Mouse (Mus musculus) forebrain, embryonic 16.5 days (tissue): Measurements from ENCODE around the gene Plxnb1. TPM values are rescaled to one million over a fixed set of nuclear protein-coding genes. Genes with fewer than 3 reads are reported as not detected.
"Not testable (repeated sequence)": the region's sequence is repeated elsewhere in the genome, so short reads cannot be mapped to it uniquely, and the experiment has no call there.

Experiments used
- ATAC-seq: fragments of 200-750 bp; cut with Nextera tagmentation; 2 replicates; pipeline ENCODE4 v1.8.0; 2017; ENCODE audit warnings: mild to moderate bottlenecking, moderate library complexity
- H3K27ac ChIP-seq: fragments of 300-500 bp; sonication (generic); 2 replicates; pipeline ENCODE4 v1.5.1; 2014; ENCODE audit warnings: low read length, control low read depth
- H3K27me3 ChIP-seq: fragments of 300-500 bp; sonication (generic); replicated peaks from 2 replicates; pipeline ENCODE4 v1.6.1; 2014; ENCODE audit warnings: low read length; ENCODE audit not compliant: control insufficient read depth, insufficient read depth
- H3K36me3 ChIP-seq: fragments of 300-500 bp; sonication (generic); 2 replicates; pipeline ENCODE4 v1.6.1; 2014; ENCODE audit not compliant: control insufficient read depth, insufficient read depth
- H3K4me1 ChIP-seq: fragments of 300-500 bp; sonication (generic); replicated peaks from 2 replicates; pipeline ENCODE4 v1.6.1; 2014; ENCODE audit warnings: low read length; ENCODE audit not compliant: control insufficient read depth, insufficient read depth
- H3K4me2 ChIP-seq: fragments of 300-500 bp; sonication (generic); 2 replicates; pipeline ENCODE4 v1.6.1; 2014; ENCODE audit warnings: mild to moderate bottlenecking, low read length, control low read depth
- H3K4me3 ChIP-seq: fragments of 300-500 bp; sonication (generic); replicated peaks from 2 replicates; pipeline ENCODE4 v1.5.1; 2014; ENCODE audit warnings: mild to moderate bottlenecking, low read length, control low read depth
- H3K9ac ChIP-seq: fragments of 300-500 bp; sonication (generic); replicated peaks from 2 replicates; pipeline ENCODE4 v1.6.1; 2014; ENCODE audit warnings: low read depth, low read length, control low read depth
- H3K9me3 ChIP-seq: fragments of 300-500 bp; sonication (generic); 2 replicates; pipeline ENCODE4 v1.6.1; 2016; ENCODE audit warnings: low read length; ENCODE audit not compliant: control insufficient read depth
- WGBS: fragments of 180-500 bp; shearing (Covaris S2); extraction: QIAGEN DNeasy Blood & Tissue Kit; methylation state at CpG from one replicate; pipeline ENCODE4 v1.1.7; 2014; 5-methylcytosine and 5-hydroxymethylcytosine counted together
- polyA plus RNA-seq: library from polyadenylated mRNA; unstranded; fragments of >200 nt; fragmentation: Nextera tagmentation; extraction: Ambion mirVana; gene quantifications from 2 replicates; pipeline ENCODE4 v1.2.1, GENCODE M21; 2015

Plxnb1 gene
- polyA plus RNA-seq, 1 experiment from 2014 or later = 22.1 TPM

GRCm38 (mm10) chr9:109130076-109130475, 34.9 kb downstream of the Plxnb1 start:
- no peak overlapping the region for H3K4me3 ChIP-seq
- H3K4me2 ChIP-seq = no peak overlapping the region
- H3K27ac ChIP-seq = no peak overlapping the region
- no peaks in the 10 kb centered on the region for H3K36me3 ChIP-seq
- no peak for ATAC-seq
- no peaks in the 10 kb centered on the region for H3K27me3 ChIP-seq
- H3K9ac ChIP-seq = no peak overlapping the region
- H3K4me1 ChIP-seq = no peaks in the 10 kb centered on the region
- H3K9me3 ChIP-seq = no peaks in the 10 kb centered on the region
- 91% methylated on average over 5 of the region's 5 CpGs for WGBS

- not testable (repeated sequence) for H3K4me1 ChIP-seq, H3K9ac ChIP-seq, H3K9me3 ChIP-seq, H3K4me3 ChIP-seq, H3K4me2 ChIP-seq, H3K27ac ChIP-seq, H3K36me3 ChIP-seq, H3K27me3 ChIP-seq, ATAC-seq
- WGBS = 66% methylated on average over 4 of the region's 4 CpGs
These were observed 45.2 kb downstream of the Plxnb1 start for GRCm38 (mm10) chr9:109140414-109140813.

- Histone ChIP-seq H3K9me3 (no peaks in the 10 kb centered on the region), H3K9ac (no peak within 1 kb of the TSS), H3K27ac (no peak within 1 kb of the TSS), H3K4me3 (no peak within 1 kb of the TSS), H3K36me3 (no peaks in the 10 kb centered on the region), H3K4me1 (no peaks in the 10 kb centered on the region), H3K4me2 (no peak within 1 kb of the TSS), H3K27me3 (no peaks in the 10 kb centered on the region)
- no peak for ATAC-seq
- 68% methylated on average over 3 of the region's 3 CpGs for WGBS
These were observed 66.8 kb downstream of the Plxnb1 start, which contains the start of gene Fbxw21 for GRCm38 (mm10) chr9:109161941-109162340. Gene Fbxw21 (minus strand): TSS chr9:109162041.

GRCm38 (mm10) chr9:109167316-109167715, 72.1 kb downstream of the Plxnb1 start:
- H3K4me2 ChIP-seq = no peak overlapping the region
- no peaks in the 10 kb centered on the region for H3K36me3 ChIP-seq
- H3K27ac ChIP-seq = no peak overlapping the region
- H3K9me3 ChIP-seq = no peaks in the 10 kb centered on the region
- H3K27me3 ChIP-seq = no peaks in the 10 kb centered on the region
- no peak overlapping the region for H3K4me3 ChIP-seq
- no peak for ATAC-seq
- no peak overlapping the region for H3K9ac ChIP-seq
- no peaks in the 10 kb centered on the region for H3K4me1 ChIP-seq

Other genes with a start within 250 kb of the Plxnb1 start
- gene Slc26a6, start 242.1 kb upstream of the Plxnb1 start, polyA plus RNA-seq = 11.5 and 13.8 TPM in 2 replicates
- gene Tmem89, start 180.8 kb upstream of the Plxnb1 start, polyA plus RNA-seq = not detected in 2 replicates
- gene Uqcrc1, start 158.8 kb upstream of the Plxnb1 start, polyA plus RNA-seq = 389 and 410 TPM in 2 replicates
- gene Col7a1, start 141.8 kb upstream of the Plxnb1 start, polyA plus RNA-seq = 1.5 and 2.0 TPM in 2 replicates
- not detected in 2 replicates for gene Ucn2, start 109.4 kb upstream of the Plxnb1 start, polyA plus RNA-seq
- gene Pfkfb4, start 103.6 kb upstream of the Plxnb1 start, polyA plus RNA-seq = 27.0 and 34.0 TPM in 2 replicates
- 52.4 and 52.7 TPM in 2 replicates for gene Shisa5, start 56.8 kb upstream of the Plxnb1 start, polyA plus RNA-seq
- gene Trex1, start 35.7 kb upstream of the Plxnb1 start, polyA plus RNA-seq = 16.1 and 17.9 TPM in 2 replicates
- gene Atrip, start 21.3 kb upstream of the Plxnb1 start, polyA plus RNA-seq = 36.0 and 38.3 TPM in 2 replicates
- 16.9 and 17.5 TPM in 2 replicates for gene Ccdc51, start 12.9 kb upstream of the Plxnb1 start, polyA plus RNA-seq
- gene Tma7, start 12.8 kb upstream of the Plxnb1 start, polyA plus RNA-seq = 505 and 526 TPM in 2 replicates
- not detected in 2 replicates for gene Fbxw21, start 66.7 kb downstream of the Plxnb1 start, polyA plus RNA-seq
- gene Fbxw13, start 100.6 kb downstream of the Plxnb1 start, polyA plus RNA-seq = 0.27 TPM in 1 of 2 replicates, not detected in the other
- not detected in 2 replicates for gene Fbxw20, start 139.4 kb downstream of the Plxnb1 start, polyA plus RNA-seq
- gene Fbxw14, start 192.3 kb downstream of the Plxnb1 start, polyA plus RNA-seq = not detected in 2 replicates
- not detected in 2 replicates for gene Fbxw28, start 244.3 kb downstream of the Plxnb1 start, polyA plus RNA-seq